Mouse (Mus musculus): ENCODE data around the gene Smarcd2. TPM values are rescaled to one million over a fixed set of nuclear protein-coding genes. Genes with fewer than 3 reads are reported as not detected.
"Not testable (repeated sequence)": the region's sequence is repeated elsewhere in the genome, so short reads cannot be mapped to it uniquely, and the experiment has no call there.

Gene Smarcd2
- total RNA-seq, 2 experiments from 2014 or later, result 28.1 to 28.4 TPM

GRCm38 (mm10) chr11:106255685-106256451, 16.9 kb downstream of the Smarcd2 start, which contains the start of the genes Ftsj3 and Psmc5:
Gene Ftsj3, minus strand, starts transcription at chr11:106256079.
Gene Psmc5, plus strand, starts transcription at chr11:106256154.
- DNase-seq, result peak; percentile 99 to 100
- intact Hi-C loops (cut with DNase I), result loop anchor here (1.0 kb wide), 1 partner anchor 16 kb away; the partner anchor contains the start of gene Smarcd2

DNA sequence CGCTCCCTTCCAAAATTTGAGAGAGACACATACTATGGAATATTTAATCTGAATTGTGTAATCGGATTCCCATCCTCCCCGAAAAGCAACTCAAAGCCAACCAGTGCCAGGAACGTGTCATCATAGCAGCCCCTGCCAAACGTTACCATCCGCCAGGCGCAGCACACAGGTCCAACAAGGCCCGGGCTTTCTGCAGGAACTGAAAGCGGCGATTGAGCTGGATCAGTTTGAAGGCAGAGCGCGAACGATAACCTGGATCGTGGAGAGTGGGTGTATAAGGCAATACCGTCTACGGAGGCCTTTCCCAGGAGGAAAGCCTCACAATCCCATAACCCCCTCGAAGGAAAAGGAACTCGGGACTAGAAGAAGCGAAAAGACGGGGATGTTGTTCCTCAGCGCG, 17.6 kb downstream of the Smarcd2 start:
- DNase-seq, result no peak
- intact Hi-C loops (cut with DNase I), result no loop called here

DNA sequence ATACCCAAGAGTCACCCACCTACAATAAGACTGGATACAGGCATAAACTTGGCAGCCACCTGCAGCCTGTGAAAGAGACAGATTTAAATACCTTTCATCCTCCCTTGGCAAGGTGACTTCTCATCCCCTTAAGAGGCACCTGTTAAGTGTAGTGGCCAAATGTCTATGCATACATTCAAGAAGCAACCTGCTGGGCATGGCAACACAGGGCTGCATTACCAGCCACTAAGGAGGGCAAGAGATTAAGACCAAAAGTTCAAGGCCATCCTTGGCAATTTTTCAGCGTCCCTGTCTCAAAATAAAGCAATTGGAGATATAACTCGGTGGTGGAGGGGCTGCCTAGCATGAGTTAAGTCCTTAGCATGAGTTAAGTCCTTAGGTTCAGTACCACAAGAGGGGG, 18.0 kb downstream of the Smarcd2 start:
- intact Hi-C loops (cut with DNase I), result no loop called here
- DNase-seq, result no peak

DNA sequence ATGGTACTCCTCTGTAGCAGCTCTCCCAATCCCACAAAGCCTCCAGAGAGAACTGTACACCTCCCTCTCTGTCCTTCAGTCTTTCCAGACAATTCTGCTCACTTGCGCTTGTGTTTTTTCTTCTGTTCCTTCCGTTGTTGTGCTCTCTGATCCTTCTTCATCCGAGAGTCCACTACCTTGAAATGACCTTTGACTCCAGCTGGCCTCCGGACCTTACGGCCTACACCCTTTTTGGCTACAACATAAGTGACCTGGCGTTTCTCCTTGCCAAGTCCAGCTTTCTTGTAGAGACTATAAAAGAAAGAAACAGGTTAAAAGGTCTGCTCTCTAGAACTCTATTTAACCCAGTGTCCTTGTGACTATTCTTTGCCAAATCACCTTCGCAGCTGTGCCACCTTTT, 23.4 kb downstream of the Smarcd2 start:
- intact Hi-C loops (cut with DNase I), result no loop called here

GRCm38 (mm10) chr11:106246834-106247233, 25.9 kb downstream of the Smarcd2 start:
- intact Hi-C loops (cut with DNase I), result no loop called here
- no peak for DNase-seq

More for the DNA sequence above, 23.4 kb downstream of the Smarcd2 start:
- DNase-seq, result no peak

GRCm38 (mm10) chr11:106233978-106234377, 38.8 kb downstream of the Smarcd2 start:
- DNase-seq; intact Hi-C loops (cut with DNase I): not testable (repeated sequence)

DNA sequence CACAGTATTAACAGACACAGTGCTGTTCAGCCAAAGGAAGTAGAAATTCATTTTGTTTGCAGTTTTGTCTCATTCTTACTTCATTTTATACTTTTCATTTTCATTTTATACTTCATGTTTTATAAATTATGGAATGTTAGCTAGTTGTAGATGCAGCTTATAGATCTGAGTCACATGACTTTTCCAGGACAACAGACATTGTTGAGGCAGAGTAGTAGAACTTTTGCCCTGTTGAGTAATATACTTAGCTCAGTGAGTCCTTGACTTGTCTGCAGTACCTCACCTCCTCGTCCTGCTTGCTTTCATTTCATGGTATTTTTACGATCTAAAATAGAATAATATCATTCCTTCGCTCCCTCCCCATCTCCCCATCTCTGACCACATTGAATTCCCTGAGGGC, 52.2 kb downstream of the Smarcd2 start:
- intact Hi-C loops (cut with DNase I), result no loop called here
- DNase-seq, result no peak

DNA sequence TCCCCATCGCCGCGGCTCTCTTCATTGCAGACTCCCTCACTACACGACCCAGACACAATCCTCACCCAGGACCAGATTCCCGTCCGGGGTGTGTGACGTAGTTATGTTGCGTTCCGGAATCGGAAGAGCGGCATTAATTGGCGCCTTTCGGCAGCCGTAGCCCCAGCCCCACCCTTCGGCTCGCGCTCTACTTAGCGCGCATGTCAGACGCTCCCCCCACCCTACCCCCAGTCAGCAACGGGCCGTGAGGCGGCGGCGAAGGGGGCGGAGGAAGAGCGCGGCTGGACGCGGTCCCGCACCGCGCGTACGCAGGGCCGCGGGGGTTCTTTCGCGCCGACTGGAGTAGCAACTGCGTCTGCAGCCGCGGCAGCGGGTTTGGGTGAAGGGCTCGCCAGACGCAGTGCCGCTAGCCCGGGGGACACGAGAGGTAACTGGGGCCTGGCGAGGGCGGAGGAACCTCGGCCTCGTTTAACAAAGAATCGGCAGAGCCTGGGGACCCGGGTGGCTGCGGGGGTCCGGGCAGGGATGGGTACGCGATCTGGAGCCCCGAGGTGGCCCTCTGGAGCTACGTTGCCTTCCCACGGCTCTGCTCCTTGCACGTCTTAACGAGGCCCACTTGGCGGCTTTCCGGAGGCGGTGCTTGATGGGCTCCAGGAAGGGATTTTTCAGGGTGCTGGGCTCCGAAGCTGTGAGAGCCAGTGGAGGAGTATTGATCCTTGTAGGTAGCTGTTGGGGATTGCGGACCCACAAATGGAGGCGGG, 55.9 kb downstream of the Smarcd2 start, which contains the start of gene Ddx42:
Gene Ddx42, plus strand, starts transcription at position 197 of the 761 bp plus-strand sequence.
- peak; percentile 92 to 93 for DNase-seq
- intact Hi-C loops (cut with DNase I), result no loop called here

GRCm38 (mm10) chr11:106215927-106216729, 56.6 kb downstream of the Smarcd2 start, which contains the start of gene Ccdc47:
Gene Ccdc47, minus strand, starts transcription at chr11:106216344.
- peak; percentile 96 to 97 for DNase-seq
- intact Hi-C loops (cut with DNase I), result no loop called here

DNA sequence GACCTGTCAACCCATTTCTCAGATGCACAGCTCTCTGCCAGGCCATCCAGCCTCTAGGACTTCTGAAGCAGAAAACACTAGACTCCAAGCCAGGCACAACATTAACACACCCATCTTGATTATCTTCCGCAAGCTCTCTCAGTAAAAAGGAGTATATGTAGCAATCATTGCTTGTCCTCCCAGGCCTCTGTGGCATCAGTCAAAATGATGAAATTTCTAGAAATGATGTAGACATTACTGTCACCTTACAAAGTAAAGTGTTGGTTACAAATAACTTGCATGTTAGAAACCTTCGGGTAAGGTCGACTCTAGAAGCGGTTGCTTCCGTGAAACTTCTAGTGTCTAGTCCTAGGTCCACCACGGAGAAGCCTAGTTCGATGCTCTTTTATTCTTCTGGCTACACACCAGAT, 57.3 kb downstream of the Smarcd2 start:
- intact Hi-C loops (cut with DNase I), result no loop called here
- no peak for DNase-seq

DNA sequence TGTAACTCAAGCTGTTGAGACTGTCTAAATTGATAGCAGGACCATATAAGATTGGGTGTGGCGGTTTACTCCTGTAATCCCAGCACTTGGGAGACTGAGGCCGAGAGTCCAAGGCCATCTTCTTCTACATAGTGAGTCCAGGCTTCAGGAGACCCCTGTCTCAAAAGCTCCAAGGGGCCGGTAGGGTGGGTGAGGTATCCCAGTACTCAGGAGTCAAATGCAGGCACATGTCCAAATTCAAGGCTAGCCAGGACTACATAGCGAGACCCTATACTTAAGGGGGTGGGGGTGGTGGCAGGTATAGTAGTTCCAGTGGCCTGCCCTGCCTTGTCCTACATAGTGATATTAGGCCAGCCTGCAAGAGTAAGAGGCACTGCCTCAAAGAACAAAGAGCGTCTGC, 57.9 kb downstream of the Smarcd2 start:
- intact Hi-C loops (cut with DNase I), result no loop called here
- no peak for DNase-seq

Other genes with a start within 250 kb of the Smarcd2 start
- 10 to 100 TPM; 54.6 to 57.6 TPM for gene Dcaf7, start 236.1 kb downstream of the Smarcd2 start, total RNA-seq (2021)
- gene Taco1, start 206.9 kb downstream of the Smarcd2 start, total RNA-seq (2021), result 10 to 100 TPM; 49.4 to 50.1 TPM
- gene Map3k3, start 188.4 kb downstream of the Smarcd2 start, total RNA-seq (2021), result 10 to 100 TPM; 50.5 to 50.6 TPM
- gene Gm10840, start 112.1 kb downstream of the Smarcd2 start, total RNA-seq (2021), result not detected
- 10 to 100 TPM; 13.6 to 14.1 TPM for gene Limd2, start 112.1 kb downstream of the Smarcd2 start, total RNA-seq (2021)
- 10 to 100 TPM; 11.1 to 12.9 TPM for gene Strada, start 70.8 kb downstream of the Smarcd2 start, total RNA-seq (2021)
- 10 to 100 TPM; 79.9 to 83.2 TPM for gene Ccdc47, start 56.6 kb downstream of the Smarcd2 start, total RNA-seq (2021)
- gene Ddx42, start 56.0 kb downstream of the Smarcd2 start, total RNA-seq (2021), result 10 to 100 TPM; 37.3 to 38.8 TPM
- 10 to 100 TPM; 22.3 to 24.7 TPM for gene Ftsj3, start 16.9 kb downstream of the Smarcd2 start, total RNA-seq (2021)
- 100 to 1,000 TPM; 107 to 109 TPM for gene Psmc5, start 16.8 kb downstream of the Smarcd2 start, total RNA-seq (2021)
- gene Tcam1, start 3.7 kb upstream of the Smarcd2 start, total RNA-seq (2021), result under 1 TPM in 1 of 2 experiments, not detected in 1; 0.07 TPM
- not detected for gene Gh, start 28.9 kb upstream of the Smarcd2 start, total RNA-seq (2021)
- gene Cd79b, start 41.8 kb upstream of the Smarcd2 start, total RNA-seq (2021), result 1 to 10 TPM; 2.3 to 3.1 TPM
- gene Scn4a, start 80.3 kb upstream of the Smarcd2 start, total RNA-seq (2021), result 1 to 10 TPM; 3.2 to 3.6 TPM
- under 1 TPM; 0.31 to 0.64 TPM for gene Prr29, start 92.5 kb upstream of the Smarcd2 start, total RNA-seq (2021)
- 10 to 100 TPM; 57.1 to 67.0 TPM for gene Icam2, start 115.1 kb upstream of the Smarcd2 start, total RNA-seq (2021)
- 10 to 100 TPM in 1 of 2 experiments, 1 to 10 TPM in 1; 8.9 to 10.5 TPM for gene Ern1, start 214.9 kb upstream of the Smarcd2 start, total RNA-seq (2021)